Mouse (Mus musculus): ENCODE results near the gene Tns2.

The Tns2 gene

GRCm38 (mm10) chr15:102110271-102110670 lies 10.1 kb downstream of the Tns2 start:
- DNase-seq (ENCODE audit: low spot score in 2 of 2): no peak

- no peak for DNase-seq (ENCODE audit: low spot score in 2 of 2)
Observed at GRCm38 (mm10) chr15:102110701-102111494, 10.7 kb downstream of the Tns2 start.

DNA sequence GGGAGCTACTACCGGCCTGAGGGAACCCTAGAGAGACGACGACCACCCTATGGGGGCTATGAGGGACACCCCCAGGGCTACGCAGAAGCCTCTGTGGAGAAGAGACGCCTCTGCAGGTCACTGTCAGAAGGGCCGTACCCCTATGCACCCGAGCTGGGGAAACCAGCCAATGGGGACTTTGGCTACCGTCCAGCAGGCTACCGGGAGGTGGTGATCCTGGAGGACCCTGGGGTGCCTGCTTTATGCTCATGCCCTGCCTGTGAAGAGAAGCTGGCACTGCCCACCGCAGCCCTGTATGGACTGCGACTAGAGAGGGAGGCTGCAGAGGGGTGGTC lies 11.2 kb downstream of the Tns2 start:
- DNase-seq (ENCODE audit: low spot score in 2 of 2): no peak

DNA sequence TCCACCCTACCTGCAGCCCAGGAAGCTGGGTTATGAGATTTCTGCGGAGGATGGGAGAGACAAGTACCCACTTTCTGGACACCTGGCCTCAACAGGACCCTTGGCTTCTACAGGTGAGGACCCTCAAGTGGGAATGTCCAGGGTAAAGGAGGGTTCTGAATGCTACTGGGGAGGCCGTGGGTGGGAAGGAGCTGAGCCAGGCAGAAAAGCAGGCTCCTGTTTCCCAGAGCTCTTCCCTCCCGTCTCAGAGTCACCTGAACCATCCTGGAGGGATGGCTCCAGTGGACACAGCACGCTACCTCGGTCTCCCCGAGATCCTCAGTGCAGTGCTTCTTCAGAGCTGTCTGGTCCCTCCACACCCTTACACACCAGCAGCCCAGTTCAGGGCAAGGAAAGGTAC lies 12.0 kb downstream of the Tns2 start:
- no peak for DNase-seq (ENCODE audit: low spot score in 2 of 2)

DNA sequence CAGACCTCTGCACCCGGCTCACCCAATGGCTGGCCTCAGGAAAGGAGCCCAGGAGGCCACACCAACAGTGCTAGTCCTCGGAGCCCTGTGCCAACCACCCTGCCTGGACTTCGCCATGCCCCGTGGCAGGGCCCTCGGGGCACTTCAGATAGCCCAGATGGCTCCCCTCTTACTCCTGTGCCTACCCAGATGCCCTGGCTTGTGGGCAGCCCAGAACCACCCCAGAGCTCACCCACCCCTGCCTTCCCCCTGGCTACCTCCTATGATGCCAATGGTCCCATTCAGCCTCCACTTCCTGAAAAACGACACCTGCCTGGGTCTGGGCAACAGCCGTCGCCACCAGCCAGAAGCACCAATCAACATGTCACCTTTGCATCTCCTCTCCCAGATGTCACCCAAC lies 12.6 kb downstream of the Tns2 start:
- DNase-seq (ENCODE audit: low spot score in 2 of 2): no peak

DNA sequence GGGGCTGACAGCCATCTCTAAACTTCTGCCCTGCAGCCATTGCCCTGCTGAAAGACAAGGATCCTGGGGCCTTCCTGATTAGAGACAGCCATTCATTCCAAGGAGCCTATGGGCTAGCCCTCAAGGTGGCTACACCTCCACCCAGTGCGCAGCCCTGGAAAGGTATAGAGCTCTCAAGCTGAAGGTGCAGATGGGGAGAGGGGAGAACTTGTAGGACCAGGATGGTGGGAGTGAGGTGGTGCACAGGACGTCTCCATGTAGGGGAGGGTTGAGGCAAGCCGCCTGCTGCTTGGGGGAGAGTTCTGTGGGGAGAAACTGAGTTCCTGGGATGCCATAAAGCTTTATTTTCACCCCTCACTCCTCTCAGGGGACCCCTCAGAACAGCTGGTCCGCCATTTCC lies 13.5 kb downstream of the Tns2 start:
- no peak for DNase-seq (ENCODE audit: low spot score in 2 of 2)

GRCm38 (mm10) chr15:102114651-102115260 lies 14.5 kb downstream of the Tns2 start:
- DNase-seq (ENCODE audit: low spot score in 2 of 2): no peak

DNA sequence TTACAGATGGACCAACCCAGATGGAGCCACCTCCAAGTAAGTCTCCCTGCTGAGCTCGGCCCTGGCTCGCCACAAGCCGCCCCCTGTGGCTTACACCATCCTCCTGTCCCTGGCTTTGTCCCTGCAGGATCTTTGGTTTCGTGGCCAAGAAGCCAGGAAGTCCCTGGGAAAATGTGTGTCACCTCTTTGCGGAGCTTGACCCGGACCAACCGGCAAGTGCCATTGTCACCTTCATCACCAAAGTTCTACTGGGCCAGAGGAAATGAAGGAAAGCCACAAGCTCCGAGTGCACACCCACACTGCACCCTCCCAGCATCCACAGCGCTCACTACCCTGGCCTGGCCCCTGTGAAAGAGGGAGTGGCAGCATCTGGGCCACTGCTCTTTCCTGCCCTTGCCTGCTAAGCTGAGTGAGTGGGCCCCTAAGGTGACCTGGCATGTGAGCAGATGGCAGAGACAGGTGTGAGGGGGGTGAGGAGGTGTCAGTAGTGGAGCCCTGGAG lies 15.6 kb downstream of the Tns2 start:
- DNase-seq (ENCODE audit: low spot score in 2 of 2): no peak

- DNase-seq (ENCODE audit: low spot score in 2 of 2): no peak
Observed at GRCm38 (mm10) chr15:102116753-102117415, 16.7 kb downstream of the Tns2 start.

GRCm38 (mm10) chr15:102117461-102118443 lies 17.5 kb downstream of the Tns2 start:
- DNase-seq (ENCODE audit: low spot score in 2 of 2): no peak

GRCm38 (mm10) chr15:102118591-102118990 lies 18.4 kb downstream of the Tns2 start:
- no peak for DNase-seq (ENCODE audit: low spot score in 2 of 2)

- DNase-seq (ENCODE audit: low spot score in 2 of 2): no peak
Observed at GRCm38 (mm10) chr15:102119121-102119830, 19.1 kb downstream of the Tns2 start.

DNA sequence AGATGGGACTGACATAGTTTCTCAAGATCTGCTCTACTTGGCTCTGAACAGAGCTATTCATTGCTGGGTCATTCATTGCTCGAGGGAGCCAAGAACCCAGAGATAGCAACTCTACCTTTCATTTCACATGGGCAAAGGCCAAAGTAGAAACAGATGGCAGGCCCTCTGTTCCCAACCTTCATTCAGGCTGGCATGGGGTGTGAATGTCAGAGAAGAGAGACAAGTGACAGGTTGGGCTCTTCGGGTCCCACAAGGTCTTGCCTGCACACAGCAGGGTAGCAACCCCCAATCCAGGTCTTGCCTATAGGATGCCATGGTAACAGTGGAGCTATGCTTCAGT lies 19.6 kb downstream of the Tns2 start:
- DNase-seq (ENCODE audit: low spot score in 2 of 2): no peak

DNA sequence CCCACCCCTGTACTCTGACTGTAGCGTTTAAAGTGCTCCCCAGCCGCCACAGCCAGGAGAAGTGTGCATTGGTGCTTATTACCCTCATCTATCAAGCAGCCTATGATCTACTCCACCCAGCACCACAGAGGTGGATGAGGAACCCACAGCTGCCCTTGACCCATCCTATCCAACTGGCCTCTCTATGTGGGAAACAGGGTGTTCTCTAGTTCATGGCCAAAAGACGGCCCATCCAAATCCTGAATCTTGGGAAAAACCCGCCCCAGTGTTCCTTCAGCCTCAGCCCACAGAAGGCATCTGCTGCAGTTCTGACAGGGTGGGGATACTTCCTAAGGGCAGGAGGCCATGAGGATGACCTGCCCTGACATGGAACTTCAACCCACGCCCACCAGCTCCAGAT lies 20.3 kb downstream of the Tns2 start:
- DNase-seq (ENCODE audit: low spot score in 2 of 2): no peak

- no peak for DNase-seq (ENCODE audit: low spot score in 2 of 2)
Observed at GRCm38 (mm10) chr15:102126303-102126702, 26.1 kb downstream of the Tns2 start.

DNA sequence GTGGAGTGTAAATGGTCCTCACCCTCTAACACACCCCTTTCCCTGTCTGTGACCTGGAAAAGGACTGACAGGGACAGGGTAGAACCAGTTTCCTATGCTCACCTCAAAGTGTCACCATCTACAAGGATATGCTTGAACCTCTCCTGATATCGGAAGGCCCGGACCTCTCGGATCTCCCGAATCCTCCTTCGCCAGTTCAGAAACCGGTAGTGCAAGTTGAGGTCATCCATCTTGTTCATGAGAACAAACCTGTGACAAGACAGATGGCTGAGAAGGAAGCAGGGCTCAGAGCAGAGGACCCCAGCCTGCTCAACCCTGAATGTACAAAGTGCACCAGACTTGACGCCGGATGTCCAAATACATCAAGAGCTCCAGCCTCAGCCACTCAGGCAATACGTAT lies 33.1 kb downstream of the Tns2 start:
- DNase-seq (ENCODE audit: low spot score in 2 of 2): no peak

DNA sequence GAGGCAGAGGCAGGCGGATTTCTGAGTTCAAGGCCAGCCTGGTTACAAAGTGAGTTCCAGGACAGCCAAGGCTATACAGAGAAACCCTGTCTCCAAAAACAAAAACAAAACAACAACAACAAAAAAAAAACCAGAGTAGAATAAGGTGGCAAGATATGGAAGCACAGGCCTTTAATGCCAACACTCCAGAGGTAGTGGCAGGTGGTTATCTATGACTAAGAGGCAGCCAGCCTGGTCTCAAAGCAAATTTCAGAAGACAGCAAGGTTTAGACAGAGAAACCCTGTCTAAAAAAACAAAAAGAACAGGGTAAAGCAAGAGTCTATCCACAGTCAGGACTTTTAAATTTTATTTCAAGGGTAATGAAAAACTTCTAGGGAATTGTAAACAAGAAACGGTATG lies 34.5 kb downstream of the Tns2 start:
- DNase-seq (ENCODE audit: low spot score in 2 of 2): no peak

- no peak for DNase-seq (ENCODE audit: low spot score in 2 of 2)
Observed at GRCm38 (mm10) chr15:102135522-102136128, 35.4 kb downstream of the Tns2 start.

DNA sequence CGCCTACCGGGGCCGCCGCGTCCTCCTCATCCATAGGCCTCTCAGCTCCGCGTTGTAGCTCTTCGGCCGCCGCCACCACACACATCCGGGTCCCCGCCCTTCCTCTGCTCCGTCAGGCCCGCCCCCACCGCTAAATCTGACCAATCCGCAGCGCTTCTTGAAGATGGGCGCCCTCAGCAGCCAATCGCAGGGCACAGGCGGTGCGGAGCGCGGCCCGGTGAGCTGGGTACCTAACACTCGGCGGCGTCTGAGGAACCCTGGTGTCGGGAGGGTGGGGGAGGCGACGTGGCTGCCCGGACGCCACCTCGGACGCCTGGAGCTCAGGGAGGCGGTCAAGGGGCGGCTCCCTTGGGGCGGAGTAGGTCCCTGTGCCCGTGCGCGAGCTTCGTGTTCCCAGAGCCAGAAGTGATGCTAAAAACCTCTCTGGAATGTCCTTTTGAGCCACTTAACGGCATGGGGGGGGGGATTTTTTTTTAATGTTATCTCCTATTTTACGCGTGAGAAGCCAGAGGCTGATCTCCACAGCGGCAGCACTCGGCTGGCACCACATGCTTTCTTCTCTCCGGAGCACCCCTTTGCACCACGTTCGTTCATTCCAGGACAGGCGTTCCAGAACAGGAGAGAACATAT lies 36.0 kb downstream of the Tns2 start, which contains the start of gene Spryd3:
Spryd3 (minus strand) TSS at position 106 of the 630 bp plus-strand sequence.
- DNase-seq (ENCODE audit: low spot score in 2 of 2): peak; percentile 94 to 97

DNA sequence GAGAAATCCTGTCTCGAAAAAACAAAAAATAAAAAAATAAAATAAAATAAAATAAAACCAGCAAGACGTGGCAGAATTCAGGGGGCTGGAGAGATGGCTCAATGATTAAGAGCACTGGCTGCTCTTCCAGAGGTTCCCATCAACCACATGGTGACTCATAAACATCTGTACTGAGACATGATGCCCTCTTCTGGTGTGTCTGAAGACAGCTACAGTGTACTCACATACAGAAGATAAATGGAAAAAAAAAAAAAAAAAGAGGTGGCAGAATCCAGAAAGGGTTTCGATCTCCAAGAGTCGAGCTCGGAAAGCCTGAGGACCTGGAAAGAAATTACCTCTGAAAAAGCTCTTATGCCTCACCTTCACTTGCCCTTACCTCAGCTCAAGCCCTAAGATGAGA lies 40.9 kb downstream of the Tns2 start:
- DNase-seq (ENCODE audit: low spot score in 2 of 2): no peak

Data from frontal cortex, postnatal 14 days (tissue).